Mouse (Mus musculus): ENCODE measurements around the gene Gm15517.
"Not testable (repeated sequence)": the region's sequence is repeated elsewhere in the genome, so short reads cannot be mapped to it uniquely, and the experiment has no call there.

DNA sequence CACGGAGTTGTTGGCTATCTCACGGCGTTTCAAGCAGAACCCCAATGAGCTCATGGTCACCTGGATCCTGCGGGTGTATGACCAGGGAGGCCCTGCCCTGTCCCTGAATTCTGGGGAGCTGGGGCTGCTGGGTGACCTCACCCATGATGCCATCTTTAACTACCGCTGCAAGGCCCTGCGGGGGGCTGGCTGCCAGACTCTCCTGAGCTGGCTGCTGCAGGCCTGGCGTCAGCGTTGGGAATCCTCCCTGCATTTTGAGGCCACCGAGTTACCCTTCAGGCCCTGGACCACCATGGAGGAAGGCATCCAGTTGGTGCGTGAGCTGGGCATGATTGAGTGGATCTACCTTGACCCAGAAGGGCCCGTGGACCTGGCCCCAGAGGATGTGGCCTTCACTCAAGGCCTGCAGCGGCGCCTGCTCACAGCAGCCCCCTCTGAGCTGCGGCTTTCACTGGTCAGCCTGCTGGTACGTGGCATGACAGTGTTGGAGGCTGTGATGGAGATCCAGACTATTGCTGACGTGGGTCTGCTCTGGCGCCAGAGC lies 10.4 kb upstream of the Gm15517 start:
- not testable (repeated sequence) for TF ChIP-seq RAD21, MYC (IDR thresholded peaks at IDR 0.05; ENCODE audit: low read depth, low read length)

Data from MEL (cell line).